Mouse (Mus musculus) 3T3-L1 (cell line): Measurements from ENCODE around the gene Tnpo1.

ENCODE experiments used
- DNase-seq: peaks from one replicate; pipeline ENCODE4 v3.0.0-alpha.2; 2015; ENCODE audit warnings: low read depth, low spot score

The Tnpo1 gene

DNA sequence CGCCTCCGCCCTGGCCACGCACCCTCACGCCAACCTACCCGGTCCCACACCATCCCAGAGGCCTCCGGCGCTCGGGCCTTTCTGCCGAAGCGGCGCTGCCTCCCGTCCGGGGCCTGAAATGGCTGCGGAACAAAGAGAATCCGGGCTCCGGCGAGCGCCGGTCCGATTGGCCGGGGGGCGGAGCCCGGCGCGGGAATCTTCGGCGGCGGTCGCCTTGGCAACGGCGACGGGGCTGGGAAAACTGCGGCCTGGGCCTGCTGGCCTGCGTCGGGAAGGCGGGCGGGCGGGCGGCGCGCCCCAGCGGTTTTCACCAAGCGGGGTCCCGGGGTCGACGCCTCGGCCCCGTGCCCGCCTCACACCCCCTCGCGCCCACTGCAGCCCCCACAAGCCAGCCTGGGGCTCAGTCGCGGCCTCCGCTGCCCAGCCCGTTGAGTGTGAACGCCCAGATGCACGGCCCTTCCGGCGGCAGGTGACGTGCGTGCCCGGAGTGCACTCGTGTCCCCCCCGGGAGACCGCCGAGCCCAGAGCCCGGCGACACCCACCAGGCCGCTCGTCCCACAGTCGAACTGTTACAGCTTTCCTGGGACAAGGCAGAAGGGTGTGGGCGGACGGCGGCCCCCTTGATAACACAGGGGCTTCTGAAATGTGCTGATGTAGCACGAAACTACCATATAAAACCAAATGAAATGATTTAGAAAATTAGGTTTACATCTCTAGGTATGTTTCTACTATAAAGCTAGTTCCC, at the start of gene Tnpo1:
TSS of gene Tnpo1 (minus strand) at position 172 of the 745 bp plus-strand sequence.
- DNase-seq, result peak; percentile 82

DNA sequence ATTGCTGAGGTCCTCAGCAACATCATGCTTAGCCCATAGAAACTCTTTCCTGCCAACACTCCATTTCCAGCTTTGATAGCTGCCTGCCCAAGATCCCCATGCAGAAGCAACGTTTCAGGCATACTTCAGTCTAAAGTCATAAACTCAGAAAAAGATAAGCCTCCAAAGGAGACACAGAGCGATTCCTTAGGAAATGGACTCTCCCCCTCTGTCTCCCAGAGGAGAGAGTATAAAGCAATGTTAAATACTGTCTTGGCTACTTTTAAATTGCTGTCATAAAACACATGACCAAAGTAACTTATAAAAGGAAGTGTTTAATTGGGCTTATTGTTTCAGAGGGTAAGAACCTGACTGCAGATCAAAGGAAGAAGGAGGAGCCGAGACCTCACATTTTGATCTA, 45.9 kb upstream of the Tnpo1 start:
- no peak for DNase-seq

DNA sequence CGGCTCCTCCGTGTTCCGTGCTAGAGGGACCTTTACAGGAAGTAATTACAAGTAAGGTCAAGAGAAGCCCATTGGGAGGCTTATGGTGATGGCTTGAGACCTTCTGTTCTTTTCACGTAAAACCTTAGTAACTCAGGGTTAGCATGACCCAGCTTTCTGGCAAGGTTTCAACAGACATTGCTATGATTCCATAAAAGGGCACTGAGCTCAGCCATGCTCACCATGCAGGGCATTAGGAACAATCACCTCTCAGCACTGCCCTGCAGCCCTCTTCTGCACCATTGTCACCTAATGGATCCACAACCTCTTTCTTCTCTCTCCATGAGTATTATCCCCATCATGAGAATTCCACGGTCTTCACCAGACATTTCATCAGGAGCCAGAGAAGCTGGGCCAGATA, 45.5 kb upstream of the Tnpo1 start:
- DNase-seq, result peak; percentile 8

DNA sequence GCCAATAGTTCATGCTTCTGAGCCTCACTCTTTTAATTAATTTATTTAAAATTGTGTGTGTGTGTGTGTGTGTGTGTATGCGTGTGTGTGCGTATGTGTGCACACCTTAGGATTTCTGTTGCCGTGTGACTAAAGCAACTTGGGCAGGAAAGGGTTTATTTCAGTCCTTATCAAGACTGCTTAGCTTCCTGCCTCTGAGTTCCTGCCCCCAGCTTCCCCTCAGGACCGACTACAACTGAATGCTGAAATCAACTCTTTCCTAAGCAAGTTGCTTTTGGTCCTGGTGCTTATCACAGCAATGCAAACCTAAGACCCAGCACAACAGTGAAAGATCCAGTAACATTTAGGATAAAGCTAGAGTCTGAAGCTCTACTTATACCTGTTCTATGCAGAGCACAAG, 42.3 kb upstream of the Tnpo1 start:
- DNase-seq, result no peak

DNA sequence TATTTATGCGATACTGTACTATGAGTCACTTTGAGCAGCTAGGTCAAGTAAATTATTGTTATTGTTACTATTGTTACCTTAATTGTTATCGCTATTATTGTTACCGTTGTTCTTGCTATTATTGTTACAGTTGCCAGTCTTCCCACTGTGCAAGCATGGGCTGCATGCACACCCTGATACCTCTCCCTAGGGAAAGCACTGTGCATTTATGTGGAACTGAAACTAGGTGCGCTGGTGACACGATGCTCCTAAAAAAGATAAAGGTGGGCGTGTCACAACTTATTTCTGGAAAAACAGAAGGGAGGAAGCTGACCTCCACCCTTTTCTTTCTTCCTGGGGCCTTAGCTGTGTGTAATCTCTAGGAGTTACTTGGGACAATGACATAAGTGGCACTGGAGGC, 41.8 kb upstream of the Tnpo1 start:
- DNase-seq, result no peak

DNA sequence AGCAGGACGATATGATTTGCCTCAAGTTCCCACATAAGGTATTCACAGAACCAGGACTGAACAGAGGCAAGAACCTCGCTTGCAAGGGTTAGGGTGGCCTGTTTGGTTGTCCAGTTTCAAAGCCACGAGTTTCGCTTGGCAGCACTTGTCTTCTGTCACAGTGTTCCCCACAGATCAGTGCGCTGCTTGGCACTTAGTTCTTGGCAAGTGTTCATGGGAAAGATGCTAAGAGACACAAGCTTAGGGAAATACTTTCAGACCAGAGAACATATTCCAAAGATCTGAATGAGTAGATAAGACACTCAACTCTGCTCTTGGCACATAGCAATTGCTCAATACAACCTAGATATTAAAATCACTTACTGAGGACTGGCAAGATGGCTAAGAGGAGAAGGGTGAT, 40.4 kb upstream of the Tnpo1 start:
- no peak for DNase-seq

DNA sequence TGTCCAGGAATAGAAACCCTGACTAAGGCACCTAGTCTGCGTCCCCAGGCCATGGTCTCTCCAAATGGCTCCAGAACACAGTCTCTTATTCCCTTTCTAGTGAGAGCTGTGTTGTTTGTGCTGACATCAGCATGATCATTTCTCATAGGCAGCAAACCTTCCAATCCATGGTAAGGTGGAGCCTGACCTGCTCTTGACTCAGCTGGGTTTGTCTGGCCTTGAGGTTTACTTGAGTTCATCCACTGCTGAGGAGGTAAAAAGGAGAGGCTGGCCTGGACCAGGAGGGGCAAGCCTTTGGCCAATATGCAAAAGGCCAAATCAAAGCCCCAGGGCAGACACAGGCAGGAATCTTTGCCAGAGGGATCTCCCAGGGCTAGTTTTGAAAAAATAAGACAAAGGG, 37.4 kb upstream of the Tnpo1 start:
- no peak for DNase-seq

DNA sequence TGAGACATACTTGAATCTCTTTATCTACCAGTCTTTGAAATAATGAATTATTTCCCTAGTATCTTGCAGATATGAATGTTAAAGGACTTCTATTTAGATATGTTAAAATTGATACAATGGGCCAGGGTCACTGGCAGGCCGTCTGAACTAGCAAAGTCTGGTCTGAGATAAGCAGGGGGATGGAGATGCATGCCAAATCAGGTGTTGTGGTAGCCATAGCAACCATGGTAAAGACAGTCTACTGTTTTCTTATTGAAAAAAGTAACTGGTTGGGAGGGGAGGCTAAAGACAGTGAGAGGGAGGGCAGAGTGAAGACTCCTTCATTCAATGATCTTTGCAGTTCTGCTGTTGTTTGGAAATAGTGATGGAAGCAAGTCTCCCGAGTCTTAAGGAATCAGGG, 32.0 kb upstream of the Tnpo1 start:
- DNase-seq, result no peak

DNA sequence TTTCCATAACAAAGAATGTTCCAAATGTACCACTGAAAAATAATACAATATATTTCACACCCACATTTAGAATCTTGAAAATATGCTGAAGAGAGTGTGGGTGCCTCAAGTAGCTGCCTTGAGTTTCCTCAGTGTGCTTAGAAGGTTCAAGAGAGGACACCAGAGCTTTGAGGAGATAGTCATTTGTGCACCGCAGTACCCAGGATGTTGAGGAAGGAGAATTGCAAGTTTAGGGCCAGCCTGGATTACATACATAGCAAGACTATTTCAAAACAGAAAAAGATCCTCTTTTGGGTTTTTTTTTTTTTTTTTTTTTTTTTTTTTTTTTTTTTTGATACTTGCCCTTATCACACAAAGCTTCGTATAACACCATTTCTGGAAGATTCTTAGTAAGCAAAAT, 30.0 kb upstream of the Tnpo1 start:
- no peak for DNase-seq

DNA sequence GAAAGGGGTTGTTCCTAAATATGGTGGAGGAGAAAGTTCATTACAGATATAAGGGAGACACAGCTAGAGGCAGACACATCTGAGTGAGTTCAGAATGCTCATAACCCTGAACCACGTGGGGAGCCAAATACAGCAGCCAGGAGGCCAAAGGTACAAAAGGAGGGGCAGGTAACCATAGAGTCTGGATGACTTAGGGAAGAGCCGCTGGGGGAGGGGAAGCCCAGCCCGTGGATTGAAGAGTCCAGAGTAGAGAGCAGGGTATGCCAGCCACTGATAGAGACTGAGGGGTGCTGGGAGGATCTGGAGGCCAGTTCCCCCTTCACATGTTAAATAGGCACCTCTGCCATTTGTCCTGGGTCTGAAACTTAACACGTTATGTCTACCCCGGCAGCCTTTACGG, 29.5 kb upstream of the Tnpo1 start:
- no peak for DNase-seq

DNA sequence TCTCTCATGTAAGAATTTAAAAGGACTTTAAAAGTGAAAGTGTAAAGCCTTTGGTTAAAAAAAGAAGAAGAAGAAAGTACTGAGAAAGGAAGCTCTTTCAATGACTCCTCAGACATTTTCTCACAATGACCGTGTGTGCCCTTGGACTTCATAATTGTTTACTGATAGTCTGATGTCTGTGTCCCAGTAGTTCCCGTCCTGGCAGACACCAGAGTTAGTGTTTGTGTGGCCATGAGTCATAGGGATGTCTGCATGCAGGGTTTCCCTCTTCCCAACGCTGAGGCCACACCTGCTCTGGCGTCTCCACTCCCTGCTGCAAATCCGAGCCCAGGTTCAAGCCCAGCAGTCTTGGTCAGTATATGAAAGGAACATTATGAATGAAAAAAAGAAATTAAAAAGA, 29.0 kb upstream of the Tnpo1 start:
- peak; percentile 69 for DNase-seq

DNA sequence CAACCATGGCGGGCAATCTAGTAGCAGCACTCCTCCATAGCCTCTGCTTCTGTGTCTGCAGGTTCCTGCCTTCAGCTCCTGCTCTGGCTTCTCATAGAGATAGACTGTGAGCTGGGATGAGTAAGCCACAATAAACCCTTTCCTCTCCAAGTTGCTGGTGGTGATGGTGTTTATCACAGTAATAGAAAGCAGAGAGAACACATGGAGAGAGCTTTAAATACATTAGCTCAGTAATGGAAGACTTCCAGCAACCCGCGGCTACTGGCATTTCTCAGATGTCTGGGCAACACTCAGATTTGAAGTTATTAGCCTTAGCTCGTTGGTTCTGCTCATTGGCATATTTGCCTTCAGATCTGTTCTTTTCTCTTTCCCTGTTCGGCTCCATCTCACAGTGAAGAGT, 27.6 kb upstream of the Tnpo1 start:
- peak; percentile 22 for DNase-seq

DNA sequence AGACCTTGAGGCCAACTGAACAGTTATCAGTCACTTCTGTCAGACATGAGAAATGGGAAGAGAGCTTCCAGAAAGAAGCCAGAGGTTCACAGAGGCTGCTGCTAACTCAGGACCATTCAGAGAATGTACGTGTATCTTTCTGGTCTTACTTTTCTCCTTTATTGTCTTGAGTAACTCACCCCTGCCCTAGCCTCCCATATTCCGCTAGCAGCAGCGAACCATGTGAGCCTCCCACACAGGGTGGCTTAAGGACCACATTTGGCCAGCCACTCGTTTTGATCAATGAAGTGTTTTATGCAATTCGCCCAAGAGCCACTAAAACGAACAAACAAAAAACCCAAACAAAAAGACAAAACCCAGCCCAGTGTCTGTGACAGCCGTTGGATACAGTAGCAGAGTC, 25.8 kb upstream of the Tnpo1 start:
- DNase-seq, result no peak

DNA sequence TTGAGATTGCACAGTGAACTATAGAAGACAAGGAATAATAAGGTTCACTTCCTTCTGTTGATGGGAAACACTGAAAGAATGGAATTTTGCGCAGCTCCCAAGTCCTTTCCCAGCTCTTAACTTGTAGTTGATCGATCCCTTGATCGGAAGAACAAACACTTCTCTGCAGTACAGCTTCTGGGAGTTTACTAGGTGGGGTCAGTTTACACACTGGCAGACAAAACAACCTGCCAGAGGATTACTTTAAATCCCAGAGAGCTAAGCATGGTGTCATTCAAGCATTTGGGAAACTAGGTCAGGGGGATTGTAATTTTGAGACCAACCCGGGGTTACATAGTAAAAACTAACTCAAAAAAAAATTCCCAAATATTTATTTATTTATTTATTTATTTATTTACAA, 22.0 kb upstream of the Tnpo1 start:
- DNase-seq, result no peak

DNA sequence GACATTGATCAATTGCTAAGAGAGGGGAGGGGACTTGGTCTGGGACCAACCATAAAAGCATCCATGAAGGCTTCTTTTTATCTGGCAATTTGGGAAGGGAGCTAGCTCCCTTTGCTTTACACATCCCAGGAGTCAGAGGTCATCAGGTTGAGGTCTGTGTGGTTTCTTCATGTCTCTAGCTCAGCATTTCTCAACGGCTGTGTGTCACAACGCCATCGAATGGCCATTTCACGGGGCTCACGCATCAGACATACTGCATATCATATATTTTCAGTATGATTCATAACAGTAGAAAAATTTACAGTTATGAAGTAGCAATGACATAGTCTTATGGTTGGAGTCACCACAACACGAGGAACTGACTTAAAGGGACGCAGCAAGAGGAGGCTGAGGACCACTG, 20.2 kb upstream of the Tnpo1 start:
- DNase-seq, result peak; percentile 10

DNA sequence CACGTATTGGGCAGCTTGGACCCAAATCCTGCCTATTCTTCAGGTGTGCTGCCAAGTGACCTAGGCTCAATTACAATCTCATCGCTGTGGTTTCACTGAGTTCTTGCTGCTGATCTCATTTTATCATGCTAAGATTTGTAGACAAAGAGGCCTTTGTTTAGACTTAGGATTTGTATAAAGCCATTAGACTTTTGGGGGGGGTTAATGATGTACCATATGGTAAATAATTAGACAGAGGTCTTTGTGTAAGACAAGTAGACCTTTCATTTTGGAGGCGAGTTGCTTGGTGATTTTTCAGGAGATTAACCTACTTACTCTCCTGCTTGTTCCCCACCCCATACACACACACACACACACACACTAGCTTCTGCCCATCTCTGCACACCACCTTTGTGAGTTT, 19.7 kb upstream of the Tnpo1 start:
- DNase-seq, result no peak

DNA sequence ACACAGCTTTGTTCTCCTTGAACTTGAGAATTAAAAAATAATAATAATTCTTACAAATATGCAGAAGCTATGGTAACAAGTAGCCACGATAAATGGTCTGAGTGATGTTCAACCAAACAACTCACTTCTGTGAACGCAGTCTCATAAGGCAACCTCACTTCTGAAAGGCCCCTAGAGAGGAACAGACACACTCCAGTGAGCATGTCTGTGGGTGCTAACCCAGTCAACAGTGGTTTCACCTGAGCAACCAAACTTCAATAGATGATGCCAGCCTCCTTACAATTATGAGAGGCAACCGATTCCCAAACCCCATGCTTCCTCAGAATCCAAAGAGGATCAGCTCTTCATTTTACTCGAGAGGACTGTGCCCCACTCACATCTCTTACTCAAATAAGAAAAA, 19.2 kb upstream of the Tnpo1 start:
- DNase-seq, result no peak

DNA sequence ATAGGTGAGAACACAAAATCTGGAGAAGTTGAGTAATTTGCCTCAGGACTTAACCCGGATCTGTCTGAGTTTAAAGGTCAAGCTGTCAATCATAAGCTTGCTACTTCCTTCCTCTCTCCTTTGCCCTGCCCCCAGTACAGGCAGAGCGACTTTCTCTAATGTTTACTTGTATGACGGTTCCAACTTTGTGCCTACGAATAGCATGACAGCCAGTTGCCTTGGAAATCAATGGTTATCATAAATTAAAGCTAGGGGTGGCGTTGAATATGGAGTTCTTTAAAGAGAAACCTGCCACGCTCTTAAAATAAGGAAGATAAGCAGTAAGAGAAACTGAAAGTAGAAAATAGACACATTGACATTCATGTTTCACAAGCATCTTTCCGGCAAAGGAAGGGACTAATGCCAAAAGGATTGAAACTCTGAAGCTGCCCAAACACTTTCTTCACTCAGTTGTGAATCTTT, 18.5 kb upstream of the Tnpo1 start:
- DNase-seq, result no peak

DNA sequence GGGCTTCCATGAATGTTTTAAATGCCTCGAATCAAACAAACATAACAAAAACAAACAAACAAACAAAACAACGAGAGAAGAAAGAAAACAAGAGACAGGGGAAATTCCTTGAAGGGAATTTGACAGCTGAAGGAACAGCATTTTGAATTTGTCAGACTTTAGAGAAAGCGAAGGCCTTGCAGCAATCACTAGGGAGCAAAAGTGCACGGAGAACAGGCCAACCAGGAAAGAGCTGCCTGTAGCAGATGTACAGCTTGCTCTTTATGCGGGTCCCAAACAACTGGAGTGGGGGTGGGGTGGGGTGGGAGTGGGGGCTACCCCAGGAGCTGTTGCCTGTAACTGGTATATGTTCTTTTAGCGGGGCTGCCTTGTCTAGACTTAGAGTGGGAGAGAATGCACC, 16.2 kb upstream of the Tnpo1 start:
- no peak for DNase-seq

DNA sequence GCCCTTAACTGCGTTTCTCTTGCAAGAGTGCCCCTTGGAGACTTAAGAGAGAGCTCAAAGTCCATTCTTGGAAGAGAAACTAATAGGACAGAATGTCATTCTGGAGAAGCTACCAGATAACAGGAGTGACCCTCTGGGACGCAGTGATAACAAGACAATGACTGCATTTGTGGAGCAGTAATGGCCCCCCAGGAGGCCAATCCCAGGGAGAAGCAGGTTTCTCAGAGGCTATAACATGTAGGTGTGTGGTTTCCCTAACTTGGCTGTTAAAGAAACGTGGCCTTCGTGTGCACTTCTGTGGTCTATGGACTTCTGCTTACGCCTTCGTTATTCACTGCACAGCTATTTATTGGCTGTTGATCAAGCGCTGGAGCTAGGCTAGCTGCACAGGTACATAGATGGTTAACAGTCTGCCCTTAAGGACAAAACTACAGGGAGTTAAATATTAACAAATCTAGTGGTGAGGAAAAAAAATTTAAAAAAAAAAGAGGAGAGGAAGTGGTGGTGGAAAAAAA, 15.7 kb upstream of the Tnpo1 start:
- DNase-seq, result no peak

DNA sequence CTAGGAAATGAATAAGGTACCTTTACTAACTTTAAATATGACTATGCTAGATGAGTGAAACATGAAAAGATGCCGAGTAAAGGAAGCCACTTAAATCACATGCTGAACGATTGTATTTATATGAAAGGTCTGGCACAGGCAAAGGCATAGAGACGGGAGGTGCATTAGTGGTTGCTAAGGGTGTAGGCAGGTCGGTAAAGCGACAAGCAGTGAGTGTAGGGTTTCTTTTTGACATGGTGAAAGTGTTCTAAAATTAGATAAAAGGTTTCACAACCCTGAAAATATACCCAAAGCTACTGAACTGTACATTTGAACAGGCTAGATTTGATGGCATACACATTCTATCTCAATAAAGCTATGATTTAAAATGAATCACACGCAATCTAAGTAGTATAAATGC, 10.9 kb upstream of the Tnpo1 start:
- no peak for DNase-seq

DNA sequence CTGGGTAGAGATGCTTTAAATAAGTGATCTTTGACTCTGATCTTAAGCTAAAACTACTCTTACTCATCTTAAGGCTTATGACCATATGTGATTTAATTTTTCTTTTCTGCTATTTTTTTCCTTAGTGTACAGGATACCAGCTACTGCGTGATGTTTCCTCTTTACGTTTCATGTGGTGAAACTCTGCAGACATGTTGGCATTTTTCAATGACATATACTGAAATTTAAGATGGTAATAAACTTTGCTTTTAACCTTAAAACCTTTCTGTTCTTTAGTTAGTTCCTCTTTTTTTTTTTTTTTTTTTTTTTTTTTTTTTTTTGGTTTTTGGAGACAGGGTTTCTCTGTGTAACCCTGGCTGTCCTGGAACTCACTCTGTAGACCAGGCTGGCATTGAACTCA, 2.7 kb upstream of the Tnpo1 start:
- DNase-seq, result no peak

DNA sequence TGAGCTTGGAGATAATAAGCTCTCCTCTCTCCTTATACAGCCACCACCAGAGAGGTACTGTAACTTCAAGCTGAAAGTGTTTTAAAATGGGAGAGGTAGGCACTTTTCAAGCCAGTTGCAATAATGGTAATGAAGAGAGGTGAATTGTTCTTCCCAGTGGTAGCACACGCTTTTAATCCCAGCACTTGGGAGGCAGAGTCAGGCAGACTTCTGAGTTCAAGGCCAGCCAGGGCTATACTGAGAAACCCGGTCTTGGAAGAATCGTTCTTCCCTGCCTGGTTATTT, 716 bp upstream of the Tnpo1 start:
- no peak for DNase-seq
